Mouse (Mus musculus): ENCODE measurements around the gene Hes7. TPM values are rescaled to one million over a fixed set of nuclear protein-coding genes. Genes with fewer than 3 reads are reported as not detected.

The Hes7 gene
- polyA plus RNA-seq, 1 experiment: 0.19 TPM

- peaks cover 28% of the 10 kb centered on the region for H3K36me3 ChIP-seq (ENCODE audit: control insufficient read depth, insufficient read depth, low read length)
- DNase-seq: no peak
These were observed 17.8 kb upstream of the Hes7 start for GRCm38 (mm10) chr11:69102403-69102725.

GRCm38 (mm10) chr11:69103121-69103520, 17.1 kb upstream of the Hes7 start:
- Histone ChIP-seq H3K36me3 (ENCODE audit: control insufficient read depth, insufficient read depth, low read length) (peaks cover 30% of the 10 kb centered on the region), H3K27ac (ENCODE audit: insufficient read depth, low read depth, low read length) (no peak overlapping the region), H3K4me1 (ENCODE audit: control insufficient read depth, insufficient read depth, low read length) (peaks cover 8% of the 10 kb centered on the region), H3K4me3 (ENCODE audit: insufficient read depth, low read depth, low read length) (no peak overlapping the region), H3K27me3 (replicated peaks; ENCODE audit: control insufficient read depth, insufficient read depth, low read length) (no peaks in the 10 kb centered on the region)
- TF ChIP-seq POLR2A (IDR thresholded peaks at IDR 0.05; ENCODE audit: low read depth, low read length) (no peak), CTCF (conservative IDR thresholded peaks at IDR 0.05; ENCODE audit: insufficient read depth, insufficient read length, low read depth, low read length) (no peak)
- DNase-seq: no peak
- 96% methylated on average over 14 of the region's 14 CpGs for WGBS

More at GRCm38 (mm10) chr11:69102403-69102725, 17.8 kb upstream of the Hes7 start:
- no peaks in the 10 kb centered on the region for H3K27me3 ChIP-seq (replicated peaks; ENCODE audit: control insufficient read depth, insufficient read depth, low read length)
- 86% methylated on average over 7 of the region's 7 CpGs for WGBS
- TF ChIP-seq CTCF (conservative IDR thresholded peaks at IDR 0.05; ENCODE audit: insufficient read depth, insufficient read length, low read depth, low read length): no peak
- no peak for TF ChIP-seq POLR2A (IDR thresholded peaks at IDR 0.05; ENCODE audit: low read depth, low read length)
- H3K27ac ChIP-seq (ENCODE audit: insufficient read depth, low read depth, low read length): no peak overlapping the region
- H3K4me1 ChIP-seq (ENCODE audit: control insufficient read depth, insufficient read depth, low read length): peaks cover 16% of the 10 kb centered on the region
- H3K4me3 ChIP-seq (ENCODE audit: insufficient read depth, low read depth, low read length): no peak overlapping the region

GRCm38 (mm10) chr11:69103531-69104435, 16.4 kb upstream of the Hes7 start:
- TF ChIP-seq CTCF (conservative IDR thresholded peaks at IDR 0.05; ENCODE audit: insufficient read depth, insufficient read length, low read depth, low read length): no peak
- no peak for TF ChIP-seq POLR2A (IDR thresholded peaks at IDR 0.05; ENCODE audit: low read depth, low read length)
- Histone ChIP-seq H3K27me3 (replicated peaks; ENCODE audit: control insufficient read depth, insufficient read depth, low read length) (no peaks in the 10 kb centered on the region), H3K4me1 (ENCODE audit: control insufficient read depth, insufficient read depth, low read length) (peaks cover 4% of the 10 kb centered on the region; the same call in 1 of the 2 replicates), H3K27ac (ENCODE audit: insufficient read depth, low read depth, low read length) (no peak overlapping the region), H3K36me3 (ENCODE audit: control insufficient read depth, insufficient read depth, low read length) (peaks cover 34% of the 10 kb centered on the region), H3K4me3 (ENCODE audit: insufficient read depth, low read depth, low read length) (no peak overlapping the region)
- no peak for DNase-seq
- 85% methylated on average over 15 of the region's 15 CpGs for WGBS

- Histone ChIP-seq H3K4me3 (ENCODE audit: insufficient read depth, low read depth, low read length) (no peak overlapping the region), H3K27ac (ENCODE audit: insufficient read depth, low read depth, low read length) (no peak overlapping the region), H3K36me3 (ENCODE audit: control insufficient read depth, insufficient read depth, low read length) (peaks cover 39% of the 10 kb centered on the region), H3K4me1 (ENCODE audit: control insufficient read depth, insufficient read depth, low read length) (peaks cover 4% of the 10 kb centered on the region; the same call in 1 of the 2 replicates), H3K27me3 (replicated peaks; ENCODE audit: control insufficient read depth, insufficient read depth, low read length) (no peaks in the 10 kb centered on the region)
- TF ChIP-seq CTCF (conservative IDR thresholded peaks at IDR 0.05; ENCODE audit: insufficient read depth, insufficient read length, low read depth, low read length) (no peak), POLR2A (IDR thresholded peaks at IDR 0.05; ENCODE audit: low read depth, low read length) (no peak)
- 88% methylated on average over 14 of the region's 14 CpGs for WGBS
- DNase-seq: no peak
These were observed 15.7 kb upstream of the Hes7 start for GRCm38 (mm10) chr11:69104487-69104886.

- DNase-seq: no peak
- no peaks in the 10 kb centered on the region for H3K27me3 ChIP-seq (replicated peaks; ENCODE audit: control insufficient read depth, insufficient read depth, low read length)
- 92% methylated on average over 6 of the region's 6 CpGs for WGBS
- TF ChIP-seq CTCF (conservative IDR thresholded peaks at IDR 0.05; ENCODE audit: insufficient read depth, insufficient read length, low read depth, low read length) (no peak), POLR2A (IDR thresholded peaks at IDR 0.05; ENCODE audit: low read depth, low read length) (no peak)
- peaks cover 1% of the 10 kb centered on the region; the same call in 1 of the 2 replicates for H3K4me1 ChIP-seq (ENCODE audit: control insufficient read depth, insufficient read depth, low read length)
- H3K36me3 ChIP-seq (ENCODE audit: control insufficient read depth, insufficient read depth, low read length): peaks cover 39% of the 10 kb centered on the region
- no peak overlapping the region for H3K27ac ChIP-seq (ENCODE audit: insufficient read depth, low read depth, low read length)
- H3K4me3 ChIP-seq (ENCODE audit: insufficient read depth, low read depth, low read length): no peak overlapping the region
These were observed 15.0 kb upstream of the Hes7 start for GRCm38 (mm10) chr11:69105227-69105626.

GRCm38 (mm10) chr11:69105796-69106195, 14.4 kb upstream of the Hes7 start:
- no peak overlapping the region for H3K4me3 ChIP-seq (ENCODE audit: insufficient read depth, low read depth, low read length)
- H3K4me1 ChIP-seq (ENCODE audit: control insufficient read depth, insufficient read depth, low read length): no peaks in the 10 kb centered on the region
- no peaks in the 10 kb centered on the region for H3K27me3 ChIP-seq (replicated peaks; ENCODE audit: control insufficient read depth, insufficient read depth, low read length)
- peaks cover 37% of the 10 kb centered on the region for H3K36me3 ChIP-seq (ENCODE audit: control insufficient read depth, insufficient read depth, low read length)
- TF ChIP-seq POLR2A (IDR thresholded peaks at IDR 0.05; ENCODE audit: low read depth, low read length): no peak
- TF ChIP-seq CTCF (conservative IDR thresholded peaks at IDR 0.05; ENCODE audit: insufficient read depth, insufficient read length, low read depth, low read length): no peak
- DNase-seq: no peak
- H3K27ac ChIP-seq (ENCODE audit: insufficient read depth, low read depth, low read length): no peak overlapping the region
- WGBS: 62% methylated on average over 2 of the region's 2 CpGs

- DNase-seq: no peak
These were observed 13.9 kb upstream of the Hes7 start for GRCm38 (mm10) chr11:69106299-69106698.

More at GRCm38 (mm10) chr11:69106299-69106698, 13.9 kb upstream of the Hes7 start:
- H3K27me3 ChIP-seq (replicated peaks; ENCODE audit: control insufficient read depth, insufficient read depth, low read length): no peaks in the 10 kb centered on the region
- 91% methylated on average over 11 of the region's 11 CpGs for WGBS
- H3K27ac ChIP-seq (ENCODE audit: insufficient read depth, low read depth, low read length): no peak overlapping the region
- H3K4me3 ChIP-seq (ENCODE audit: insufficient read depth, low read depth, low read length): no peak overlapping the region
- no peak for TF ChIP-seq CTCF (conservative IDR thresholded peaks at IDR 0.05; ENCODE audit: insufficient read depth, insufficient read length, low read depth, low read length)
- TF ChIP-seq POLR2A (IDR thresholded peaks at IDR 0.05; ENCODE audit: low read depth, low read length): no peak
- H3K4me1 ChIP-seq (ENCODE audit: control insufficient read depth, insufficient read depth, low read length): no peaks in the 10 kb centered on the region
- peaks cover 32% of the 10 kb centered on the region for H3K36me3 ChIP-seq (ENCODE audit: control insufficient read depth, insufficient read depth, low read length)

Data from kidney, adult 2 months (tissue).